Mouse (Mus musculus): ENCODE data around the gene Schip1.

- TF ChIP-seq CTCF (IDR thresholded peaks at IDR 0.05; ENCODE audit: insufficient read depth, low read length): no peak
- TF ChIP-seq POLR2A (IDR thresholded peaks at IDR 0.05; ENCODE audit: borderline replicate concordance, extremely low read depth, low read depth, low read length): no peak
Observed at GRCm38 (mm10) chr3:68560057-68560456, 495.5 kb downstream of the Schip1 start.

All from lung, adult 2 months (tissue).